Mouse (Mus musculus) lung, embryonic 14.5 days (tissue): ENCODE results near the gene Mettl4. TPM values are rescaled to one million over a fixed set of nuclear protein-coding genes. Genes with fewer than 3 reads are reported as not detected.

Source experiments
- ATAC-seq: fragments of 200-750 bp; cut with Nextera tagmentation; 2 replicates; pipeline ENCODE4 v1.8.0; 2017; ENCODE audit warnings: mild to moderate bottlenecking, moderate TSS enrichment, moderate library complexity; ENCODE audit not compliant: insufficient read depth
- DNase-seq: peaks from one replicate; pipeline ENCODE4 v3.0.0-alpha.2; 2015
- H3K27ac ChIP-seq: fragments of 300-500 bp; sonication (generic); 2 replicates; pipeline ENCODE4 v1.5.1; 2014; ENCODE audit warnings: low read depth, mild to moderate bottlenecking, moderate library complexity
- H3K27me3 ChIP-seq: fragments of 300-500 bp; sonication (generic); 2 replicates; pipeline ENCODE4 v1.6.1; 2014; ENCODE audit warnings: low read length, control low read depth; ENCODE audit not compliant: insufficient read depth
- H3K36me3 ChIP-seq: fragments of 300-500 bp; sonication (generic); 2 replicates; pipeline ENCODE4 v1.6.1; 2014; ENCODE audit warnings: control low read depth; ENCODE audit not compliant: insufficient read depth
- H3K4me1 ChIP-seq: fragments of 300-500 bp; sonication (generic); 2 replicates; pipeline ENCODE4 v1.6.1; 2014; ENCODE audit warnings: antibody characterized with exemption, control low read depth; ENCODE audit not compliant: insufficient read depth
- H3K4me2 ChIP-seq: fragments of 300-500 bp; sonication (generic); 2 replicates; pipeline ENCODE4 v1.6.1; 2014; ENCODE audit warnings: mild to moderate bottlenecking
- H3K4me3 ChIP-seq: fragments of 300-500 bp; sonication (generic); 2 replicates; pipeline ENCODE4 v1.5.1; 2014; ENCODE audit warnings: low read depth, low read length
- H3K9ac ChIP-seq: fragments of 300-500 bp; sonication (generic); 2 replicates; pipeline ENCODE4 v1.6.1; 2014
- H3K9me3 ChIP-seq: fragments of 300-500 bp; sonication (generic); 2 replicates; pipeline ENCODE4 v1.6.1; 2016; ENCODE audit warnings: low read depth, low read length, control low read depth
- CTCF ChIP-seq: IDR thresholded peaks from 2 replicates; pipeline ENCODE4 v1.5.1; 2016; ENCODE audit warnings: antibody characterized with exemption, low read depth
- WGBS: fragments of 180-500 bp; shearing (Covaris S2); extraction: QIAGEN DNeasy Blood & Tissue Kit; methylation state at CpG from one replicate; pipeline ENCODE4 v1.1.7; 2014; 5-methylcytosine and 5-hydroxymethylcytosine counted together
- polyA plus RNA-seq: library from polyadenylated mRNA; unstranded; fragments of >200 nt; fragmentation: Nextera tagmentation; extraction: Ambion mirVana; gene quantifications from 2 replicates; pipeline ENCODE4 v1.2.1, GENCODE M21; 2014

Gene Mettl4
- polyA plus RNA-seq, result 24.5 and 25.6 TPM in 2 replicates

DNA sequence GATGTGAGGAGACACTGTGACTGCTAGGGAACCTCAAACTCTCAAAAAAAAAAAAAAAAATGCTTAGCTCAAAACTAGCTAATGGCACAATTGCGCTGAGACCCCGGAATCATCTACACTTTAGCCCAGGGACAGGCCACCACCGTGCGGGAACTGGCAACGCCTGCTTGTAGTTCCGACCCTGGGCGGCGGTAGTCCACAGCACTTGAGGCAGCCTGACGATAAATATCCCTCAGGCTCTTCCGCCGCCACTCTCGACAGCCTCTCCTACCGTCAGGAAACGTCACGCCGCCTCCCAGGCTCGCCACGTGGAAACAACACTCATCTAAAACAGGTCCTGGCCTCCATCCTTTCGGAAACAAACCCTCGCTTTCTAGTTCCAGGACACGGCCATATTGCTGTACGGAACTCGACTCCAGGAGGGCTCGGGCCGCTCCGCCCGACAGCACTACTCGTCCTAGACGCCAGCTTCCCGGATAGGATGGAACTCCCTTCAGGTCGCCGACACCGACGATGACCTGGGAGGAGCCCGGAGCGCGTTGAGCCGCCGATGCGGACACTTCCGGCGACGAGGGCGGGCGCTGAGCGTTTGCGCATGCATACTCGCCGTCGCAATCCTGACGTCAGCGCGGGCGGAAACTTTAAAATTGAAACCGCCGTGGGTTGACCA, at the start of gene Mettl4:
TSS of gene Mettl4 (minus strand) at position 554 of the 670 bp plus-strand sequence.
- H3K4me1 ChIP-seq, result no peaks in the 10 kb centered on the region
- no peaks in the 10 kb centered on the region for H3K9me3 ChIP-seq
- no peaks in the 10 kb centered on the region for H3K27me3 ChIP-seq
- peak within 1 kb of the TSS; percentile 73 for H3K4me2 ChIP-seq
- ATAC-seq (peak; percentile 98), DNase-seq (peak; percentile 97)
- H3K27ac ChIP-seq, result peak within 1 kb of the TSS; percentile 96
- H3K36me3 ChIP-seq, result 0 out of 2 replicates have a peak, but pooled peaks cover 3% of the 10 kb centered on the region
- peak; percentile 1; the same call in 1 of the 2 replicates for TF ChIP-seq CTCF
- under 1% methylated on average over 56 of the region's 56 CpGs for WGBS
- peak within 1 kb of the TSS; percentile 68 for H3K4me3 ChIP-seq
- peak within 1 kb of the TSS; percentile 75 for H3K9ac ChIP-seq

DNA sequence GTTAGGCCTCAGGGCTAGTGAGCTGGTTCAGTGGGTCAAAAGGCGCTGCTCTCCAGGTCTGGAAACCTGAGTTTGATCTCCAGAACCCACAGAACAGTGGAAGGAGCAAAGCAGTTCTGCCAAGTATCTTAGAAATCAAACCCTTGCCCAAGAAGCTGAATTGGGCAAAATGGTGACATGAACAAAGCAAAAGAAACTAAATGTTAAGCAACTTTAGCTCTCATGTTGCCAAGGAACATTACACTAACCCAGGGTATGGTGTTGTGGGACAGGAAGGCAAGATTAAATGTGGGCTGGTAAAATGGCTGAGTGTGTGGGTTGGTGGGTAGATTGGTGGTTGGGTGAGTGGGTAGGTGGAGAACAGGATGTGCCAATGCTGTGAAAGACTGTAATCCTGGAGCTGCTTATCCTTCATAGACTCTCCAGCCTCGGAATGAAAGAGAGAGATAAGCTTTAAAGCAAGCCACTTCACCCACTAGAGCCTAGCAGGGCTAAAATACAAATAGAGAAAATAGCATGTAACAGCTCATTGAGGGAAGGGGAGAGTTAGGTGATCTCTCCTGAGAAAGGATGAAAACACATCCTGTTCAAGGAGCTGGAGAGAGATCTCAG, 29.2 kb upstream of the Mettl4 start:
- no peak overlapping the region for H3K4me3 ChIP-seq
- no peak for ATAC-seq
- H3K4me2 ChIP-seq, result no peak overlapping the region
- DNase-seq, result no peak
- H3K9me3 ChIP-seq, result no peaks in the 10 kb centered on the region
- TF ChIP-seq CTCF, result no peak
- peaks cover 20% of the 10 kb centered on the region; the same call in 1 of the 2 replicates for H3K36me3 ChIP-seq
- no peak overlapping the region for H3K9ac ChIP-seq
- H3K27me3 ChIP-seq, result no peaks in the 10 kb centered on the region
- WGBS, result 54% methylated on average over 2 of the region's 2 CpGs
- H3K4me1 ChIP-seq, result no peaks in the 10 kb centered on the region
- no peak overlapping the region for H3K27ac ChIP-seq

DNA sequence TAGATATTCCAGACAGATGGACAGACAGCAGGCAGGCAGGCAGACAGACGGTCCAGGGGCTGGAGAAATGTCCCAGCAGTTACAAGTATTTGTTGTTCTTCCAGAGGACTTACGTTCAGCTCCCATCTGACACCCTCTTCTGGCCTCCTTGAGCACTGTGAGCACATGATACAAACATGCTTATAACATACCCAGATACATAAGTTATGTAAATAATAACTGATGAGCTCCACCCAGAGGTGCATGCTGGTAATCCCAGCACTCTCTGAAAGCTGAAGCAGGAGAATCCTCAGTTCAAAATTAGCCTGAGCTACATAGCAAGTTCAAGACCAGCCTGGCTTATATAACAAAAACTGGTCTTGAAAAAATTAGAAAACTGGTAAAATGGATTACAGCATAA, 18.7 kb upstream of the Mettl4 start:
- ATAC-seq, result no peak
- peaks cover 75% of the 10 kb centered on the region for H3K36me3 ChIP-seq
- H3K27ac ChIP-seq, result no peak overlapping the region
- no peaks in the 10 kb centered on the region for H3K9me3 ChIP-seq
- H3K9ac ChIP-seq, result no peak overlapping the region
- no peak for TF ChIP-seq CTCF
- H3K4me1 ChIP-seq, result no peaks in the 10 kb centered on the region
- H3K4me2 ChIP-seq, result no peak overlapping the region
- 78% methylated on average over 2 of the region's 2 CpGs for WGBS
- no peaks in the 10 kb centered on the region for H3K27me3 ChIP-seq
- H3K4me3 ChIP-seq, result no peak overlapping the region
- DNase-seq, result no peak

DNA sequence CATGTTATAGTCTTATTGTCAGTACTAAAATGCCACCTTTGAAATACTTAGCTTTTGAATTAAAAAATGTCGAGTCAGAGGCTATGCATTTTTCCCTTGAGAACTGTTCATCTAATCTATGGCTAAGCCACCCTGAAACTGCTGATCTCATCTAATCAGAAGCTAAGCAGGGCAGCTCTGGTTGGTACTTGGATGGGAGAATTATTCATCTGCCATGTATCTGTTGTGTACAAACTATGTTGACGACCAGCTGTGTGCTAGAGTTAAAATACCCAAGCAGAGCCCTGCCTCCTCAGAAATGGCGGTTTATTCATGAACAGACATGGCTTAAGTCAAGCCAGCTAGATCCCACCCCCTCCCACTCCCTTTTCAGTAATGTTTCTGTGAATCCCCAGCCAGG, 14.9 kb upstream of the Mettl4 start:
- Histone ChIP-seq H3K9me3 (no peaks in the 10 kb centered on the region), H3K27me3 (no peaks in the 10 kb centered on the region), H3K27ac (no peak overlapping the region), H3K4me3 (no peak overlapping the region), H3K36me3 (peaks cover 67% of the 10 kb centered on the region), H3K4me2 (no peak overlapping the region), H3K4me1 (no peaks in the 10 kb centered on the region), H3K9ac (no peak overlapping the region)
- no peak for TF ChIP-seq CTCF
- DNase-seq (no peak), ATAC-seq (no peak)
- WGBS, result 87% methylated on average over 3 of the region's 3 CpGs

- Histone ChIP-seq H3K4me1 (no peaks in the 10 kb centered on the region), H3K36me3 (peaks cover 66% of the 10 kb centered on the region; the same call in 1 of the 2 replicates), H3K4me2 (no peak overlapping the region), H3K9me3 (no peaks in the 10 kb centered on the region), H3K4me3 (no peak overlapping the region), H3K27ac (no peak overlapping the region), H3K9ac (no peak overlapping the region), H3K27me3 (no peaks in the 10 kb centered on the region)
- WGBS, result 50% methylated on average over 1 of the region's 1 CpGs
- DNase-seq (no peak), ATAC-seq (no peak)
- no peak for TF ChIP-seq CTCF
Measured at GRCm38 (mm10) chr17:94764011-94764410, 14.2 kb upstream of the Mettl4 start.

- Histone ChIP-seq H3K4me1 (no peaks in the 10 kb centered on the region), H3K4me2 (no peak overlapping the region), H3K36me3 (peaks cover 55% of the 10 kb centered on the region; the same call in 1 of the 2 replicates), H3K27ac (no peak overlapping the region), H3K27me3 (no peaks in the 10 kb centered on the region), H3K9ac (no peak overlapping the region), H3K4me3 (no peak overlapping the region), H3K9me3 (no peaks in the 10 kb centered on the region)
- DNase-seq, result no peak
- ATAC-seq, result no peak
- no peak for TF ChIP-seq CTCF
- WGBS, result 95% methylated on average over 3 of the region's 3 CpGs
Measured at GRCm38 (mm10) chr17:94762405-94762804, 12.6 kb upstream of the Mettl4 start.

- Histone ChIP-seq H3K27me3 (no peaks in the 10 kb centered on the region), H3K9ac (peak overlapping the region; percentile 75), H3K4me3 (peak overlapping the region; percentile 68), H3K9me3 (no peaks in the 10 kb centered on the region), H3K36me3 (0 out of 2 replicates have a peak, but pooled peaks cover 3% of the 10 kb centered on the region), H3K4me1 (no peaks in the 10 kb centered on the region), H3K4me2 (peak overlapping the region; percentile 73), H3K27ac (peak overlapping the region; percentile 96)
- TF ChIP-seq CTCF, result no peak
- 1% methylated on average over 22 of the region's 22 CpGs for WGBS
- DNase-seq, result no peak
- ATAC-seq, result peak; percentile 56
Measured at GRCm38 (mm10) chr17:94750136-94750729, 414 bp upstream of the Mettl4 start.
